Mouse (Mus musculus) embryo, embryonic 10.5 days (tissue): ENCODE data around the gene Sh3bgrl3.

Experiments used
- DNase-seq: peaks from one replicate; pipeline ENCODE4 v3.0.0-alpha.2; 2015; ENCODE audit warnings: low spot score

Sh3bgrl3 gene

DNA sequence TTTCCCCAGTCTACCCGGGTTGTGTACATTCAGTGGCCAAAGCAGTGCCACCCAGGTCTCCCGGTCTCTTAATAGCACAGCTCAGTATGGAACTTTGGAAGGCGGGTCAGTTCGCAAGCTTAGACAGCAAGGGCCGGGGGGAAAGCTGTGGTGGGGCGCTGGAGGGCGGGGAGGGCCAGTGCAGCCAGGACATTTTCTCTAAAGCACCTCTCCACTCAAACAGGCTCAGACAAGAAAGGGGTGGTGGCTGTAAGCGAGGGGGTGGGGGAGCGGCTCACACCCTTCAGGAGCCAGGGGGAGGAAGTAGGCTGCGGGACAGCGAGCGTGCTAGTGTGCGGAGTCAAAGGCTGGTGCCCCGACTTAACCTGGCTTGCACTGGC lies 384 bp upstream of the Sh3bgrl3 start:
- no peak for DNase-seq

DNA sequence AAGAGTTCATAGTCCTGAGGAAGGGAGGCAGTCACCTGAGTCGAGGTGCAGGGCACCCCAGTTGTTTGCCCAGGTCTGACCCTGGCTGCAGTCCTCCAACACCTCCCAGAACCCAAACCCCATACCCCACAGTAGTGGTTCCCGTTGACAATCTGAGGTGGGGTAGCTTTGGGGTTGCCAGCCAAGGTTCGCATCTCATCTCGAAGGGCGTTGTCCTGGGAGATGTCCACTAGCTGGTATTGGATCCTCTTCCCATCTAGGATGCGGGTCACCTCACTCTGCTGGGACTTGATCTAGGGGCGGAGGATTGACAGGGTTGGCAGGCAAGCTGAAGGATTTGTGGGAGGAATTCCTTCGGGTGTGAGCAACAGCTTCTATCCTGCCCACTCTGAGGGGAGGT lies 796 bp downstream of the Sh3bgrl3 start:
- no peak for DNase-seq

DNA sequence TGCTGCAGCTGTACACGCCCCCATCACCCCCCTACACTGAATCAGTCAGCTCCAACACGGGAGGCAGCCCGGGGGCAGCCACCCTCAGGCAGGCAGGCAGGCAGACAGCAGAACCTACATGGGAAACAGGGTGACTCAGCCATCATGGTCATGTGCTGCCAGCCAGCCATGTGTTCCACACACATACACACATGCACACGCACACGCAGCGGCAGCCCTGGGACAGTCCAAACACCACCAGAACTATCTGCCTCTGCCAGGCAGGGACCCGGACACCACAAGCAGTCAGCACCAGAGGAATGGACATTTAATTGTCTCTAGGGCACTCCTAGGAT lies 1.5 kb downstream of the Sh3bgrl3 start:
- DNase-seq = no peak

DNA sequence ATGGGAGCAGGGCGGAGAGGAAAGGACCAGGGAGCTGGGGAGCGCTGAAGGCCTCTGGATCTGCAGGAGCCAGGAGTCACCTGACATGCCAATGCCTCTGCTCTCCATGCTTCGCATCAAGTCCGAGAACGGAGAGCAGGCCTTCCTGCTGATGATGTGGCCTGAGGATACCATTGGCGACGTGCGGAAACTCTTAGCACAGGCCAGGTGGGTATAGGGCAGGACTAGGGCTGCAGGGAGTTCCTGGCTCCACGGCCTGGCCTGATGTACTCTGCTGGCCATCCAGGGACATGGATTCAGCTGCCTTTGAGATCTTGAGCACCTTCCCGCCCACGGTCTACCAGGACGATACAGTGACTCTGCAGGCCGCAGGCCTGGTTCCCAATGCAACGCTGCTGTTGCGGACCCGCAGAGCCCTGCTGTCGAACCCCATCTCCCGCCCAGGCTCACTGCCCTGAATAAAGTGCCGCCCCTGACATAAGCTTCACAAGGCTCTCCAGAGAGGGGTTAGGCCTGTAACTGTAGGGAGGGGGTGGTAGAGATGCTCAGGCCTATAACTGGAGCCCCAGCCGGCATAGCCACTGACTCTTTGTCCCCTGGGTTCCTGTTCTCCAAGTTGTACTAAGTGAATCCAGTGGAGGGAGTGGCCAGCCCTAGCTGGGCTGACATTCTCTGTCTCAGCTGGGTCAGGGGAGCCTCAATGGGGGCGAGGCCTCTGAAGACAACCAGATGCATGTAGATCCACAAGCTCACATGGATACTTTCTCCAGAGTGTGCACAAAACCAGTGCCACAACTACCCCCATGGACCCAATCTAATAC lies 2.1 kb downstream of the Sh3bgrl3 start:
- no peak for DNase-seq

GRCm38 (mm10) chr4:134125383-134126060 lies 3.1 kb downstream of the Sh3bgrl3 start:
- DNase-seq = no peak

DNA sequence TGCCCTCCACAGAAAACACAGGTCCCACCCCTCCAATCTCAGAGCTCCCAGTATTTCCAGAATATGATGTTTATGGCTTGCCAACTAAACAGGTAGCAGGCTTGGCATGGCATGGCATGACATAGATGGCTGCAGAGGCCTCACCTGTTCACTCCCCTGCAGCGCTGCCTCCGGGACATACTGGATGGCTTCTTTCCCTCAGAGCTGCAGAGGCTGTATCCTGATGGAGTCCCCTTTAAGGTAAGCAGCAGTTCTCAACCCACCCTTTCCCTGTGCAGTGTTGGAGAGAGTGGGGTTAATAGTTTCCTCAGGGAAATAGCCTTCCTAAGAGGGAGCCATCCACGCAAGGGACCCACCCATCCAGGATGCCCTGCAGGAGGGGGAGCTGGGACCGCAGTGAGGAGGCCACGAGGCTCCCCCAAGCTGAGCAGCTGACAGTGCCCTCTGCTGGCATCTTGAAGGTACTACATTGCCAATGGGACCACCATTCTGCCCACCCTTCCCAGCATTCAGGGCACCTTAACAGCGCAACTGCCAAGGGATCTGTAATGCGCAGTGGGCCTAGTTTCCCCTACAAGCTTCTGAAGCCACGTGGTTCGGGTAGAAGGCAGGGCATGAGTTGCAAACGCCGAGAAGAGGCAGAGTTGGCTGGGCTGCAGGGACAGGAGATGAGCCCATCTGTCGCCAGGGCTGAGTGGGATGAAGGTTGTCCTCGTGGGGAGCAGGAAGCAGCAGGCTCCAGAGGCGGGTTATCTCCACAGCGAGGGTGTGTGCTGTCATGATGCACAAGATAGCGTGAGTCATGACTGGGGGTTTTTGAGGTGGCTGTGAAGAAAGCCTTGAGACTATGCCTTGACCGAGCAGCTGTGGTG lies 4.7 kb downstream of the Sh3bgrl3 start:
- DNase-seq = peak; percentile 83

DNA sequence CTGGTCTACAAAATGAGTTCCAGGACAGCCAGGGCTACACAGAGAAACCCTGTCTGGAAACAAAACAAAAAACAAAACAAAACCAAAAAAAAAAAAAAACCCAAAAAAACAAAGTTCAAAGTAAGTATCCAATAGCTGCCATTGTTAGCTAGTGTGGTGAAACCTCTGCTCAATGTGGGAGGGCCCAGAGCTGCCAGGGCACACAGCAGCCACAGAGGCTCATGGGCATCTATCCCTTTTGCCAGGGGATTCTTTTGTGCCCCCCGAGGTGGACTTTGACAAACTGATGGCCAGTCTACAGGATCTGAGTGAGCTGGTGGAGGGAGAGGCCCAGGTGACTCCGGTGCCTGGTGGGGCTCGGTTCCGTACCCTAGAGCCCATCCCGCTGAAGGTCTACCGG lies 5.4 kb downstream of the Sh3bgrl3 start:
- no peak for DNase-seq

DNA sequence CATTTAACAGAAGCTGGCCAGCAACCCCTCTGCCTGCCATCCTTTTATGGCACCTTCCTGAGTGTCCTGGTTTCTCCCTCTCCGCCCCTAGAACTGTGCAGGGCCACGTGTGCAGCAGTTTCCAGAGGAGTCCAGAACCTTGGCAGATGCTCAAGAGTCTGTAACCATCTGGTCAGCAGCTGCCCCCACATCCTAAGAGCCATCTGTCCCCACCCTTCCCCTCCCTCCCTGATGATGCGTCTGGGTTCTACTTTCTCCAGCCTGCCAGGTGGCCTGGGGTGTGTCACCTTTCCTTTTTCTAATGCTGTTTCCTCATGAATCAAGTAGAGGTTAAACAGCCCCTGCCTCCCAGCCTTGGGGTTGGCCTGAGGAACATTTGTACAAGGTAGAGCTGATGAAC lies 6.3 kb downstream of the Sh3bgrl3 start:
- no peak for DNase-seq

DNA sequence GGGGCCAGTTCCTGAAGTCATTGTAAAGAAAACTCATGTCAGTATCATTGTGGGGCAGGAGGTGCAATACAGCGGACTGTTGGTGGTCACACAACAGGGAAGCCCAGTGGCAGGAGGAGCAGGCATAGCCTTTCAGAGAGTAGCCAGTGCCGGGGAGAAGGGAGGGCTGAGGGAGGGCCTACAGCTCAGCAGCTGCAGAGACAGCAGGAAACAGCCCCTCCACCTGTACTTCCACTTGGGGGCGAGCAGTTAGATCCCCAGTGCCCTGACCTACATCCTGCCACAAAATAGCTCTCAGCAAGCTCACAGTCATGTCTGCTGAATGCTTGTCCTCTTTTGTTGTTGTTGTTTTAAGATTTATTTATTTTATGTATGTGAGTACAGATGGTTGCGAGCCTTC lies 7.0 kb downstream of the Sh3bgrl3 start:
- no peak for DNase-seq

GRCm38 (mm10) chr4:134120916-134121315 lies 7.7 kb downstream of the Sh3bgrl3 start:
- no peak for DNase-seq

DNA sequence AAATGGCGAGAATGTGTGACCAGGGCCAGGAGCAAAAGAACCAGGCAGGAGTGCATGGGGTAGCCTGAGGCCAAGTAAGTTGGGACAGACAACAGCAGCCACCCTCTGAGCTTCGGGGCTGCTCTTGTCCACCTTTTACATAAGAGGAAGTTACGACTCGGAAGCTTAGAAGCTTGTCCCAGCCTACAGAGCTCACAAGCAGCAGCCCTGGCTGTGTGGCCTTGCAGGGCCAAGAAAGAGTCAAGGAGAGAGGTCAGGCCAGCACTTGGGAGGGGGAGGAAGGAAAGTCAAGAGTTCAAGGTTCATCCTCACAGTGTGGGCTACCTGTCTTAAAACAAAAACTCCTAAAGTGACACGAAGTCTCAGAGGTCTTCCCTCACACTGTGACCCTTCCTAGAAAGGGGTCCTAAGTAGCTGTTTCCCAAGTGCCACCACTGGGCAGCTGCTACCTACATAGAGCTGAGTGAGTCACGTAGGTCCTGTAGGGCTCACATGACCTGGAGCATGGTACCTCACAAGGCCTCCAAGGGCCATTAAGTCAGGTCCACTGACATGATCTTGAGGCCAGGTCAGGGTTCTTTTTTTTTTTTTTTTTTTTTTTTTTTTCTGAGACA lies 8.3 kb downstream of the Sh3bgrl3 start:
- DNase-seq = no peak

GRCm38 (mm10) chr4:134119644-134120043 lies 8.9 kb downstream of the Sh3bgrl3 start:
- peak; percentile 50 for DNase-seq

DNA sequence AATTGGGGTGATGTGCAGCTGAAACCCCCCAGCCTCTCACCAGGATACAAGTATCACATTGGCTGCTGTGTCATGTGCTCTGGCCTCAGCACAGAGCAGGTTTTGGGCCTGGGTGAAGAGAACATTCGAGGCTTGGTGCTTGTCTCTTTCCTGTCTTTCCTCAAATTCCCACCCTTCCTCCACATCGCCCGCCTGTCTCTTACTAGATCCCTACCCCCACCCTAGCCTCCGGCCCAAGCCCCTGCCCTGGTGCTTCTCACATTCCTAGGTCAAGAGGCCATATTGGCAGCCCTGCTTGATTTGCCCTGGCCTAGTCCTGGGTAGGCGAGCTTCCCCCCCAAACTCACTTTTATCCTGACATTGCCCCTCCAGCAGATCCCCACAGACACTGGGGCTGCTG lies 9.5 kb downstream of the Sh3bgrl3 start:
- DNase-seq = no peak

DNA sequence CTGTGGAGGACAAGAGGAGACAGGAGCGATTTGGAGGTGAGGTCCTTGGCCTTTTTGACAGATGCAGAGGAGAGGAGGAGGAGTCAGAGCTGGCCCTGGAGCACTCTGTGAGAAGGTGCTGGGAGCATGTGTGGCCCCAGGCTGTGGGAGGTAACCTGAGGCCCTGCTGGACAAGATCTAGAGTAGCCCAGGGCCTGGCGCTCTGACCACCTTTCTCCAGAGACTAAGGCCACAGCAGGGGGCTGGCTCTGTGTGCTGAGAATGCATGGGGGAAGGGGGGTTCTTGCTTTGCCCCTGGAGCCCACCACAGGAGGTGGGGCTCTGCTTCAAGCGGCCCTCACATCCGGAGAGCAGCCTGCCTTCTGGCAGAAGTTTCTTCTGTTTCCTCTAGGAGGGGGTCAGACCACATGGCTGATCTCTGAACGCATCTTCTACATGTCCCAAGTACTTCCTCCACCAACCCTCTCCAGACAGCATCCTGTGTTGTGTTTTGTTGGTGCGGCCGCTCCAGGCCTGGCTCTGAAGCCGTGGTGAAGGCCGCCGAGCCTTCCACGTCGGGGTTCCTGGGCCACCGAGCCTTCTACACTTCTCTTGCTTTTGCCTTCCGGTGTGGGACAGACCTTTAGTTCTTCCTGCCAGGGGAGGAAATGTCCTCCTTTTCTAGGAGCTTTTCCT lies 10.3 kb downstream of the Sh3bgrl3 start:
- no peak for DNase-seq

DNA sequence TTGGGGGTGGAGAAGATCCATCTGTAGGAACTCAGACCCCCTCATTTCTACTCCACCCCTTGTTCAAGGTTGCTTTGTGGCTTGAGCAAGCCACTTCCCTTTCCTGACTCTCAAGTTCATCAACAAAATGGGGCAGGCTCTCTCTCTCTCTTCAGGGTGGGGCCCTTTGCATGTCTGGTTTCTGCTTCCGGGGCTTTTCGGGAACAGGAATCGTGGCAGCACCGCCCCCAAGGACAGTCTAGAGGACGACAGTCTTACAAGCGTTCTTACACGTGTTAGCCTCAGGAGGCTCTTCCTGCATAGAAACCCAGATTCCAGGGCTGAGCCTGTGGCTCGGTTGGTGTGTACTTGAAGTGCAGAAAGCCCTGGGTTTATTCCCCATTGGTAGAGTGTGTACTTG lies 11.6 kb downstream of the Sh3bgrl3 start:
- no peak for DNase-seq

- no peak for DNase-seq
Observed at GRCm38 (mm10) chr4:134116501-134116900, 12.1 kb downstream of the Sh3bgrl3 start.

GRCm38 (mm10) chr4:134115215-134116144 lies 13.1 kb downstream of the Sh3bgrl3 start:
- no peak for DNase-seq

DNA sequence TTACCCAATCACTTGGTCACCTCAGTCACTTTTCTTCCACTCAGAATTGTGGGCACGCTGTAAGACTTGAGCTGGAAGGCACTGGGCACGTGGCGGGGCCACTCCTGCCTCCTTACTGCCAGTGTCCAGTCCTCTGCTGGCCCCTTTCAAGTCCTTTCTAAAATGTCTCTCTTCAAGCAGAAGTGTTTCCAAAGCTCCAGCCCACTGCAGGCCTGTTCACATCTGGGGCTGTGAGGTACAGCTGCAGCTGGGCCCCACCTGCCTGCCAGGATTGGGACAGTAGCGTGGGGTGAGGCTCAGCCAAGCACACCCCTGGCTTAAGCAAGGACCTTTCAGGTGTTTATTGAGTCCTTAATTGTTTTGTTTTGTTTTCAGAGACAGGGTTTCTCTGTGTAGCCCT lies 14.6 kb downstream of the Sh3bgrl3 start:
- no peak for DNase-seq

- DNase-seq = no peak
Observed at GRCm38 (mm10) chr4:134113356-134113994, 15.1 kb downstream of the Sh3bgrl3 start.

- DNase-seq = no peak
Observed at GRCm38 (mm10) chr4:134112403-134112802, 16.2 kb downstream of the Sh3bgrl3 start.
